Mouse (Mus musculus) frontal cortex, postnatal 36 days (tissue): ENCODE measurements around the gene Begain.
A peak's percentile ranks its signal among the peaks of the same experiment; 100 is the strongest.

ENCODE experiments used
- DNase-seq, 2 experiments: peaks; one replicate each; pipeline ENCODE4 v3.0.0; 2022; ENCODE audit warnings: low spot score in 2 of 2

The Begain gene

GRCm38 (mm10) chr12:109053020-109053806, 14.8 kb downstream of the Begain start:
- DNase-seq: no peak

GRCm38 (mm10) chr12:109049949-109050348, 18.1 kb downstream of the Begain start:
- no peak for DNase-seq

- DNase-seq: no peak
These were observed 22.4 kb downstream of the Begain start for GRCm38 (mm10) chr12:109045581-109045980.

- DNase-seq: no peak
These were observed 23.5 kb downstream of the Begain start for GRCm38 (mm10) chr12:109044497-109044896.

GRCm38 (mm10) chr12:109039311-109039710, 28.7 kb downstream of the Begain start:
- peak in 1 of 2 experiments; percentile 43 for DNase-seq

- peak in 1 of 2 experiments; percentile 20 for DNase-seq
These were observed 29.7 kb downstream of the Begain start for GRCm38 (mm10) chr12:109038179-109038819.

- no peak for DNase-seq
These were observed 31.0 kb downstream of the Begain start for GRCm38 (mm10) chr12:109037026-109037425.

- no peak for DNase-seq
These were observed 44.2 kb downstream of the Begain start for GRCm38 (mm10) chr12:109023780-109024179.

GRCm38 (mm10) chr12:109022966-109023365, 45.1 kb downstream of the Begain start:
- DNase-seq: no peak

GRCm38 (mm10) chr12:109022181-109022691, 45.8 kb downstream of the Begain start:
- DNase-seq: no peak

GRCm38 (mm10) chr12:109010070-109010649, 57.9 kb downstream of the Begain start:
- peak in 1 of 2 experiments; percentile 10 for DNase-seq

- no peak for DNase-seq
These were observed 65.0 kb downstream of the Begain start for GRCm38 (mm10) chr12:109002978-109003377.

GRCm38 (mm10) chr12:108997249-108997648, 70.8 kb downstream of the Begain start:
- DNase-seq: peak in 1 of 2 experiments; percentile 10

- DNase-seq: no peak
These were observed 71.9 kb downstream of the Begain start for GRCm38 (mm10) chr12:108995976-108996636.

GRCm38 (mm10) chr12:108994436-108995031, 73.5 kb downstream of the Begain start:
- peak in 1 of 2 experiments; percentile 26 for DNase-seq

GRCm38 (mm10) chr12:108993046-108993445, 75.0 kb downstream of the Begain start:
- no peak for DNase-seq

GRCm38 (mm10) chr12:108990425-108990824, 77.6 kb downstream of the Begain start:
- DNase-seq: no peak

- no peak for DNase-seq
These were observed 80.6 kb downstream of the Begain start for GRCm38 (mm10) chr12:108987448-108987847.

GRCm38 (mm10) chr12:108985025-108985424, 83.0 kb downstream of the Begain start:
- DNase-seq: no peak

- no peak for DNase-seq
These were observed 83.5 kb downstream of the Begain start for GRCm38 (mm10) chr12:108984471-108984870.

- DNase-seq: no peak
These were observed 84.5 kb downstream of the Begain start for GRCm38 (mm10) chr12:108983496-108983895.

- no peak for DNase-seq
These were observed 85.4 kb downstream of the Begain start for GRCm38 (mm10) chr12:108982684-108982960.
